Mouse (Mus musculus) C2C12 (cell line): ENCODE data around the gene Mgat2. TPM values are rescaled to one million over a fixed set of nuclear protein-coding genes. Genes with fewer than 3 reads are reported as not detected.
"Not testable (repeated sequence)": the region's sequence is repeated elsewhere in the genome, so short reads cannot be mapped to it uniquely, and the experiment has no call there.

ENCODE experiments used
- H3K27me3 ChIP-seq: one replicate; pipeline ENCODE4 v1.6.1; 2011; ENCODE audit not compliant: control insufficient read depth, insufficient read depth, insufficient read length
- H3K36me3 ChIP-seq: one replicate; pipeline ENCODE4 v1.6.1; 2011; ENCODE audit not compliant: control insufficient read depth, insufficient read depth
- H3K4me3 ChIP-seq: one replicate; pipeline ENCODE4 v1.5.1; 2011; ENCODE audit warnings: mild to moderate bottlenecking, control low read depth; ENCODE audit not compliant: poor library complexity, insufficient read depth, severe bottlenecking
- H3K79me2 ChIP-seq: one replicate; pipeline ENCODE4 v1.6.1; 2011; ENCODE audit not compliant: control insufficient read depth, insufficient read depth
- H3K79me3 ChIP-seq: one replicate; pipeline ENCODE4 v1.6.1; 2011; ENCODE audit warnings: low read depth, control low read depth
- H3ac ChIP-seq: one replicate; pipeline ENCODE3; 2011; ENCODE audit warnings: low read depth; ENCODE audit not compliant: control insufficient read depth, insufficient read length
- CEBPB ChIP-seq: IDR thresholded peaks from one replicate; pipeline ENCODE4 v1.6.1; 2011; ENCODE audit warnings: low read depth, mild to moderate bottlenecking, control low read depth, moderate library complexity
- CTCF ChIP-seq: IDR thresholded peaks from one replicate; pipeline ENCODE4 v1.5.1; 2011; ENCODE audit not compliant: control insufficient read depth, insufficient read depth, insufficient read length
- FOSL1 ChIP-seq: IDR thresholded peaks from one replicate; pipeline ENCODE4 v1.8.0; 2011; ENCODE audit warnings: mild to moderate bottlenecking, low read length; ENCODE audit not compliant: poor library complexity, insufficient read depth, severe bottlenecking
- MAX ChIP-seq: IDR thresholded peaks from one replicate; pipeline ENCODE4 v1.6.1; 2011; ENCODE audit warnings: mild to moderate bottlenecking, control low read depth
- MYOD1 ChIP-seq: IDR thresholded peaks from one replicate; pipeline ENCODE4 v1.6.1; 2011; ENCODE audit warnings: low read depth; ENCODE audit not compliant: control insufficient read depth, insufficient read length
- MYOG ChIP-seq: IDR thresholded peaks from one replicate; pipeline ENCODE4 v1.6.1; 2011; ENCODE audit not compliant: control insufficient read depth, insufficient read length; ENCODE audit errors: extremely low read depth
- USF1 ChIP-seq: IDR thresholded peaks from one replicate; pipeline ENCODE4 v1.6.1; 2011; ENCODE audit warnings: low read depth, mild to moderate bottlenecking, control low read depth, moderate library complexity
- polyA plus RNA-seq: library from polyadenylated mRNA; unstranded; fragments of >200 nt; fragmentation: generic; extraction: Trizol; gene quantifications from one replicate; pipeline ENCODE4 v1.2.1, GENCODE M21; 2012; ENCODE audit warnings: missing spikeins

Gene Mgat2
- polyA plus RNA-seq, 1 experiment = 39.6 TPM

DNA sequence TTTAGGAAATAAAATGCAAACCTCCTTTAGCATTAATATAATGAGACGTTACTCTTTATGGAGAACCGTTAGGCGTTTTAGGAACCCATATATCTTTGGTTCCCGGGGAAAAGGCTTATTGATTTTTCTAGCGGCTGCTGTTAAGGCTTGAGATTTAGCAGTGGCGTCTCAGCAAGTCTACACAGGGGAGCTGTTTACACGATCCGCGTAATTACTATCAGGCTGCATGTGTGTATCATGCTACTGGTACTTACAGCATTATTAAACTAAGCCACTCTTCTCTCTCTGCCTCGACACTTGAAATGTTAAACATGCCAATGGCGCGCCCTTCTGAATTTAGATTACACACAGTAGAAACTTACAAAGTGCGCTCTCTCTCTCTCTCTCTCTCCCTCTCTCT lies 33.9 kb upstream of the Mgat2 start:
- Histone ChIP-seq H3ac (no peak overlapping the region), H3K79me3 (no peaks in the 10 kb centered on the region), H3K36me3 (no peaks in the 10 kb centered on the region), H3K27me3 (no peaks in the 10 kb centered on the region), H3K4me3 (no peak overlapping the region), H3K79me2 (no peaks in the 10 kb centered on the region)
- TF ChIP-seq MAX (no peak), MYOD1 (no peak), CEBPB (no peak), FOSL1 (no peak), USF1 (no peak)

DNA sequence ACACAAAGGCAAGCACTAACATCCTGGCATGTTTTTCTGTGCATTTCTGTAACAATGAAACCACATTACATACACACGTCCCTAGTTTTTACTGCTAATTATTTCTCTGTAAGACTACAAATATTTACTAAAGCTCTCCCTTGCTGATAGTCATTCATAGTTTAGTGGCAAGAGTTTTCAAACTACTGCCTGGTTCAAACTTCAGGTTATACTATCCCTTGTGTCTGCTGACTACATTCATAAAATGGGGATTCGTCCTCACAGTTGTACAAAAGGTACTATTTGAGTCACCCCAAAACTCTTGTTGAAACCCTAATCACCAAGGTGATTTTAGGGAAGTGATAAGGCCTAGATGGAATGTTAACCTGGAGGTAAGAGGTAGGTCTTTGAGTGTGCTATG lies 28.0 kb upstream of the Mgat2 start:
- no peaks in the 10 kb centered on the region for H3K27me3 ChIP-seq
- H3K79me2 ChIP-seq = peaks cover 22% of the 10 kb centered on the region
- H3K36me3 ChIP-seq = peaks cover 29% of the 10 kb centered on the region
- H3K79me3 ChIP-seq = peaks cover 12% of the 10 kb centered on the region
- TF ChIP-seq USF1 (no peak), MAX (no peak), CEBPB (no peak), MYOD1 (no peak), MYOG (no peak), FOSL1 (no peak), CTCF (no peak)
- H3K4me3 ChIP-seq = no peak overlapping the region
- no peak overlapping the region for H3ac ChIP-seq

DNA sequence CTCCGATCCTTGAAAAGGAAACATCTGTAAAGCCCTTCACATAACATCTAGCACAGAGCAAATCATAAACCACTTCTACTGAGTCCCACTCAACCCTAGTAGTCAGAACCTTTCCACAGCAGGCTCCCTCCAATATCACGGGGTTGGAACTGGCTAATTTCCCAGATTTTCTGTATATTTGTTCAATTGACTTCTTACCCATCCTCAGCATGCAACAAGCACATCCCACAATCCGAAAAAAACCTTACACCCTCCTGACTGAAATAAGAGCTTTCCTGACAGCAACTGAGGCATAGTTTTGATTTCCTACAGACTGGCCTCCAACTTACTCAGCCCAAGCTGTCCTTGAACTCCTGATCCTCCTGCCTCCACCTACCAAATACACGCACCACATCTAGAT lies 27.5 kb upstream of the Mgat2 start:
- peaks cover 29% of the 10 kb centered on the region for H3K36me3 ChIP-seq
- peaks cover 12% of the 10 kb centered on the region for H3K79me3 ChIP-seq
- no peak for TF ChIP-seq FOSL1
- no peaks in the 10 kb centered on the region for H3K27me3 ChIP-seq
- H3ac ChIP-seq = no peak overlapping the region
- peaks cover 22% of the 10 kb centered on the region for H3K79me2 ChIP-seq
- no peak overlapping the region for H3K4me3 ChIP-seq

DNA sequence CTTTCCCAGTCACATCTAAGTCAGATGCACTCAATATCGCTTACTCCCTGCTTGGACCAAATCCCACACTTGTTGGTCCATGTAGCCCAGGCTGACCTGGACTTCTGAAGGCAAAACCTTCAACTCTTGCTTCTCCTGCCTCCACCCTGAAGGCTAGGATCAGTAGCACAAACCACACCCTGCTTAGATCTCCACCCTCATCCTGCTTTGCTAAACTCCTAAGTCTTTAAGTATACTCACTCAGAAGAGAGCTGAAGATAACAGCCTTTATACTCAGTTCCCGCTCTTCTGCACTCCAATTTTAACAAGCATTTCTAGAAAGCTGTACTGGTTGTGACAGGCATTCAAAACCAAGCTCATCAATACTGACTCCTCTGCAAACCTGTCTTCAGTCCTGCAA lies 26.9 kb upstream of the Mgat2 start:
- Histone ChIP-seq H3K79me3 (peaks cover 12% of the 10 kb centered on the region), H3K27me3 (no peaks in the 10 kb centered on the region), H3K79me2 (peaks cover 22% of the 10 kb centered on the region), H3K36me3 (peaks cover 29% of the 10 kb centered on the region), H3K4me3 (no peak overlapping the region), H3ac (no peak overlapping the region)
- TF ChIP-seq CTCF (no peak), CEBPB (no peak), MAX (no peak), USF1 (no peak), MYOG (no peak), FOSL1 (no peak), MYOD1 (no peak)

DNA sequence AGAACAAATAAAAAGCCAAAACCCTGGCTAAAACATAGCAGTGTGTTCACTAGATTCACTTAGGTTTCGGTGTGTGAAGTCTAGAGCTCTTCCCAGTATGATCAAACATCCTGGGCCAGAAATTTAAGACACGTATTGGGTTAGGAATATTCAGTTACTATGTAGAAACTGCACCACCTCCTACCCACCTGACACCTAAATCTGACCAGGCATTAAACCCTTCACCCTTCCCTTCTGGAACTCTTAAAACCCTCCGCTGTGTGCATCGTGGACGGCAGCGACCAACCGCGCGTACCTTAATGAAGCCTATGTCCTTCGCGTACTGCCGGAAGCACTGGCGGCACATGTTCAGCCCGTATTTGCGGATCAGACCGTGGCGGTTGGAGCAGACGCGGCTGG lies 25.6 kb upstream of the Mgat2 start:
- Histone ChIP-seq H3K79me3 (peaks cover 12% of the 10 kb centered on the region), H3K4me3 (peak overlapping the region; percentile 73)

DNA sequence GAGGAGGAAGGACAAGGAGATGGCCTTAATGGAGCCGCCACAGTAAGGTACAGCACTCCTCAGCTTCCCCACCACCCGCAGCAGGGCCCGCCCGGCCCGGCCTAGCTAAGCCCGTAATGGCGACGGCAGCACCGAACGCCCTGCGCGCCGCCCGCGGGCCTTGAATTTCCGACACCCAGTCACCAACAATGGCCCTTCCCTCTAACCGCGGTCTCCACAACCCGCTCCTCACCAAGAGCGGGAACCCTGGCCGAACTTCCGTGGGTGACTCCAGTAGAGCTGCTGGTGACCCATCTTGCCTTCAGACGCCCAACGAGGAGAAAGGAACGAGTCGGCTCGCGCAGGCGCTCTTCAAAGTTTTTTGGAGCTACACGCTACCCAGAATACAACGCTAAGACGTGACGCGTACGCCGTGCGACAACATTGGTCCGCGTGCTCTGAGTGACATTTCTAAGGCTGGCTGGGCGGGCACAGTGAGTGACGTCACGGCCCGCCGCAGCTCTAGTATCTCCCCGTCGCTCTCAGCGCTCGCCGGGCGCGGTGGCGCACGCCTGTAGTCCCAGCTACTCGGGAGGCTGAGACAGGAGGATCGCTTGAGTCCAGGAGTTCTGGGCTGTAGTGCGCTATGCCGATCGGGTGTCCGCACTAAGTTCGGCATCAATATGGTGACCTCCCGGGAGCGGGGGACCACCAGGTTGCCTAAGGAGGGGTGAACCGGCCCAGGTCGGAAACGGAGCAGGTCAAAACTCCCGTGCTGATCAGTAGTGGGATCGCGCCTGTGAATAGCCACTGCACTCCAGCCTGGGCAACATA lies 25.0 kb upstream of the Mgat2 start, which contains the start of gene Rps29:
Rps29 (minus strand) TSS at position 422 of the 813 bp plus-strand sequence.
- TF ChIP-seq MAX = peak; percentile 75
- Histone ChIP-seq H3K4me3 (peak within 1 kb of the TSS; percentile 73), H3ac (peak within 1 kb of the TSS; percentile 94), H3K36me3 (peaks cover 29% of the 10 kb centered on the region), H3K79me3 (peaks cover 12% of the 10 kb centered on the region), H3K79me2 (peaks cover 22% of the 10 kb centered on the region)
- H3K27me3 ChIP-seq = not testable (repeated sequence)

More for the DNA sequence above, 25.6 kb upstream of the Mgat2 start:
- H3K79me2 ChIP-seq = peaks cover 22% of the 10 kb centered on the region
- H3K27me3 ChIP-seq = no peaks in the 10 kb centered on the region
- TF ChIP-seq CEBPB (no peak), MYOD1 (no peak), CTCF (no peak), USF1 (no peak), FOSL1 (no peak), MYOG (no peak), MAX (no peak)
- peaks cover 29% of the 10 kb centered on the region for H3K36me3 ChIP-seq
- H3ac ChIP-seq = peak overlapping the region; percentile 94
